Mouse (Mus musculus): Measurements from ENCODE around the gene Slitrk3. TPM values are rescaled to one million over a fixed set of nuclear protein-coding genes. Genes with fewer than 3 reads are reported as not detected.
"Not testable (repeated sequence)": the region's sequence is repeated elsewhere in the genome, so short reads cannot be mapped to it uniquely, and the experiment has no call there.

The Slitrk3 gene
- under 1 TPM; 0.06 to 0.24 TPM for total RNA-seq (2021)
- long read RNA-seq, experiment 1 = 0 reads
- long read RNA-seq, experiment 2 = 0 reads

DNA sequence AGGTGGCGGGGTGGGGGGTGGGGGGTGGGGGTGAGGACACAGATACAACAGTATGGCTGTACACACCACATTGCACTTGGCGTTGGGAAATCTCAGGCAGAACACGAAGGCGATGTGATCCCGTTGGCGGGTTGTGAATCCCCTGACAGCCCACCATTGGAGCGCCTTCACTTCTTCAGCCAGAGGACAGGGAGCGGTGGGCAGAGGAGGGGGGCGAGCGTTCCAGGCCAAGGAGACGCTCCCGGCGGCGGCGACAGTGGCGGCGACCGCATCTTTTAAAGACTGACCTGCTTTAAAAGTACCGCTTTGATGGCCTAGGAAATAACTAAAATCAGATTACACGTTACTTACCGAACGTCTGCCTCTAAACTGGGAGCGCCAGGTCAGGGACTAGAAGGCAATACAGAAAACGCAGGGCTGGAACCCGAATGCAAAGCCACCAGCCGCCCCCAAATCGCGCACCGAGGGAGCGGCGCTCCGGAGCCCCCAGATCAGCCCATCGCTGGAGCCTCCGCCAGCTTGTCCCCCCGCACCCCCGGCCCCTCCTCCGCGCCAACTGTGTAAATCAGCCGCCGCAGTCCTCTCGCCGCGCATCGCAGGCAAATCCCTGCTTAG lies at the start of gene Slitrk3:
TSS of gene Slitrk3 (minus strand) at position 607 of the 615 bp plus-strand sequence.
- no peak for DNase-seq

GRCm38 (mm10) chr3:73094445-73094844 lies 36.8 kb upstream of the Slitrk3 start:
- DNase-seq = not testable (repeated sequence)

GRCm38 (mm10) chr3:73084620-73085019 lies 27.0 kb upstream of the Slitrk3 start:
- DNase-seq = no peak

DNA sequence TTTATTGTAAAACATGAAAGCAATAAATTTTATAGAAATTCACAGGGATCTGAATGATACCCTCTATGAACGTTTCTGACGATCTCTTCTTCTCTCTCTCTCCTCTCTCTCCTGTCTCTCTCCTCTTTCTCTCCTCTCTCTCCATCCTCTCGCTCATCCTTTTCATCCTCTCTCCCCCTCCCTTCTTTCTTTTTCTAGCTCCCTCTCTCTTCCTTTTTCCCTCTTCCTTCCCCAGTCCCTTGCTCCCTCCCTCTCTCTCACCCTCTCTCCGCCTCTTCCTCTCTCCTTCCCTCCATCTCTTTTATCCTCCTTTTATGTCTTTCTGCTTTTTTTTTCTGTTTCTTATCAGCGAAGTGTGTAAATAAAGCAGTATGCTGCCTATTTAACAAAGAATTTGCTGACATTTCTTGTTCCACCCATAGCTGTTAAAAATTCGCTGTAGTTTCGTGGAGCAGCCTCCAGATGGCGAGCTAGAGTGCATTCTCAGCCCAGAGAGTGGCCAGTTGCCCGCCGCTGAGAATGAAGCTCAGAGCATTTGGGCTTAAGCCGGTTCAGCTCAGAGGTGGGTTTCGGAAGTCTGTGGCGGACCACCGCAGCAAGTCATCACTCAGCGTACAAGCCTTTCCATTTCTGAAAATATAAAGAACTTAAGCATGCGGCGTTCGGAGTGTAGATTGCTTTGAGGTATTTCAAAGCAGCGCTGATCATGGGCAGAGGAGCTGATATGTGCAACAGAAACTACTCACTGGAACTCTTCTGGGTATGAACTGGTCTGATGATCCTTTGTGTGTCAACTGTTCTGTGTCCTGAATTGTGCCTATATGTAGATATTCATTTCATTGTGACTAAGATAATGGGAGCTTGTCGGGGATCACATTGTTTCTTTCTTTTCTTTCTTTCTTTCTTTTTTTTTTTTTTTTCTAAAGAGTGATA lies 8.5 kb upstream of the Slitrk3 start:
- DNase-seq = peak; percentile 69

DNA sequence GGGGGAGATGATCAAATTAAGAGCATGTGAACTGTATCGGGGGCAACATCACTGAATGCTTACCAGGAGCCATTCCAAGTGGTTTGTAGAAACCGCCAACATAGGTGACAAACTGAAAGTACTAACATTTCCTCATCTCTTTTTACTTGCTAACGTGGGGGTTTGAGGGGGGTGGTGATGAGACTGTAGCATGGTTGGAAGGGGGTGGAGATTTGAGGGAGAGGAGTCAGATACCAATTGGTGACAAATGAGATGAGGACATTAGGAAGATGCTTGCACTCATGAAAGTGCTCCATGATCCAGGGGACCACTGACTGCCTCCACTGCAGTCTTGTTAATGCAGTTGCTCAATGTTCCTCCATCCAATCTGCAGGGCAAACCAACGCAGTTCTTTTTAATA lies 587 bp upstream of the Slitrk3 start:
- DNase-seq = no peak

- no peak for DNase-seq
These were observed 959 bp downstream of the Slitrk3 start for GRCm38 (mm10) chr3:73056492-73057196.

DNA sequence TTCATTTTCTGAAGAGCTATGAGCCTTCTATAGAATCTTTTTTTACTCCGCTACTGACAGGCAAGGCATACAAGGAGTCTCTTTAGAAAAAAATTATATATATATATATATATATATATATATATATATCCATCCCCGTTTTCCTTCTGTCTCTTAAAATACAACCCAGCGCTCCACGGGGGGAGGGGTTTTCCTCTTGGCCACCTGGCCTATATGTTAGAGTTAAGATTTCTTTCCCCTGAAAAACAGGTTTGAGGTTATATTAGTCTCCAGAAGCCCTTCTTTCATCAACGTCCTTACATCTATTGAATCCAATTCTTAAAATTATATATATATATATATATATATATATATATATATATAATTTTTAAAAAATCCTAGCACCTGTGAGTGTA lies 1.6 kb downstream of the Slitrk3 start:
- DNase-seq = no peak

GRCm38 (mm10) chr3:73055399-73056043 lies 2.1 kb downstream of the Slitrk3 start:
- DNase-seq = no peak

DNA sequence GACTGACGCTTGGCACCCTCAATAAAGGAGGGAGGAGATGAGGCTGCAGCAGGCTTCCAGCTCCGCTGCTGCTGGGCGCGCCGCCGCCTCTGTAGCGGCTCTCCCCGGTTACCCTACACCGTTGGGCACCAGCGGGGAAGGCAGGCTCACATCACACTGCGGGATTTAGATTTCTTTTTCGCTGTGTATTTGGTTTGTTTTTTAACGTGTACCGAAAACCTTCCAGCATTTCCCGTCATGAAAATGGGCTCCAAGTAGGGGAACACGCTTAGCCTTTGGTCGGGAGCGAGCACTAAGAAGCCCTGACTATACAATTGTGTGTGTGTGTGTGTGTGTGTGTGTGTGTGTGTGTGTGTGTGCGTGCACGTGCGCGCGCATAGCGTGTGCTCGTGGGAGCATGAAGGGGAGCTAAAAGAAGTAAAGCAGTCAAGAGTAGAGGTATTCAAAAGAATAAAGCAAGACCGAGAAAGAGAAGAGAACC lies 4.1 kb downstream of the Slitrk3 start:
- DNase-seq = peak; percentile 23

- peak; percentile 70 for DNase-seq
These were observed 11.4 kb downstream of the Slitrk3 start for GRCm38 (mm10) chr3:73046248-73046647.

DNA sequence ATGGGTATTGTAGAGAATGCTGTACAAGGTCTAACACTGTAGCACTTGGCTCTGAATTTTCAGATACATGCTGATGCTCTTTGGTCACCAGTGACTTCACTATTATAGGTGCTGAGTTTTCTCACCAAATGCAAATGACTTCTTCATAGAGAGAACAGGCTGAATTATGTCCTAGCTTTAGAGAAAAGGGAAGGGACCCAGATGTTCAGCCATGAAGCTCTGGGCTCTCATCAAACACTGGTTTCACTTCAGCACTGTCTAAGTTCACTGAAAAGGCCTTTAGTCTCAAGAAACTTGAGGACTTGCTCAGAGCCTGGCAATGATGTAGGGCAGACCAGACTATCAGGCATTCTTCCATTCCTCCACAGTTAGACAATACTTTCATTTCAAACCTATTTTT lies 15.3 kb downstream of the Slitrk3 start:
- DNase-seq = no peak

- no peak for DNase-seq
These were observed 51.6 kb downstream of the Slitrk3 start for GRCm38 (mm10) chr3:73006045-73006444.

DNA sequence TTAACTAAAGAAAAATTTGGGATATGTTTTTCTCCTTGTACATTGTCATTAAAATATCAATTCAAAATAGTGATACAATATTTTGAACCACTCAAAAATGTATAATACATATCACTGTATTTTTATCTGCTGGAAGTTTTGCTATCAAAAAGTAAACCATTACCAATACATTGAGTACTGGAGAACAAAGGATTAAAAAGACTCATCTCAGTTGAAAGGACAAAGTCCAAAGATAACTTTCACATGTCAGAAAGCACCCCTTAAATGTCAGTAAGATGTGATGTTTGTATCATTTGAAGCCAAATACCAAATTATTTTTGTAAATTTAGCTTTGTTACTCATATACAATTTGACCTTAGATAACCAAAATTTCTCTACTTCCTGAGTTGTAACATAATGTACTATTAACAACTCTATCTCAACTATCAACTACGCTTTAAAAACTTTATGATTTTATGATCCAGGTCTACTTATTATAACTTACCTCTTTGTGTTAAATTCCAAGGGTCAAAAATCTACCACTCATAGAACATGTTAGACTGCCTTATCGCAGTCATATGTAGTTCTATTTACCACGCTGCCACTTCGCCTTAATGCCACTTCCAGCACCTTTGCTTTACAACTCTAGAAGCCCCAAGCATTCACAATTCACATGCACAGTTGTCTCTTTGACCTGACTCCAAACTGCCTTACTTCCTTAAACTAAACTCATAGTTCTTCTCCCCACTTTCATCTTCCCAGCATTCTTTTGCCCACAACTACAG lies 54.5 kb downstream of the Slitrk3 start:
- no peak for DNase-seq

GRCm38 (mm10) chr3:72997517-72997916 lies 60.1 kb downstream of the Slitrk3 start:
- no peak for DNase-seq

Other genes with a start within 250 kb of the Slitrk3 start
- gene Sis, start 89.9 kb downstream of the Slitrk3 start, total RNA-seq (2021) = not detected

Measured in adrenal gland, postnatal 10 days (tissue).